ENCODE assay signal across 8 mouse cellular contexts in genomic region chr7:66079364-66080230, GRCm38 (mm10). TPM values are rescaled to one million over a fixed set of nuclear protein-coding genes. Genes with fewer than 3 reads are reported as not detected.
A peak's percentile ranks its signal among the peaks of the same experiment; 100 is the strongest.
DNase-seq lines count a peak whose midpoint lies in the region; ATAC-seq and TF ChIP-seq lines count a peak whose summit lies in the region.

Selenos (plus strand) TSS chr7:66079649.

- peak within 1 kb of the TSS; percentile 67 for H3K9ac ChIP-seq in lung, postnatal 0 days (replicated peaks; ENCODE audit: low read depth)

- H3K4me2 ChIP-seq in lung, postnatal 0 days (replicated peaks; ENCODE audit: low read depth, low read length) = peak within 1 kb of the TSS; percentile 88

- DNase-seq in MEL-GATA-1-ER (ENCODE audit: extremely low read depth, low read depth) = peak; percentile 97
- DNase-seq in cerebellum, adult 8-10 months = peak; percentile 90
- peak; percentile 98 for DNase-seq in hindbrain, embryonic 10.5 days (ENCODE audit: low spot score)
- peak; percentile 97 for DNase-seq in layer of hippocampus, adult 9-11 months
- peak; percentile 98 for DNase-seq in lung, postnatal 0 days (ENCODE audit: low spot score)
- DNase-seq in ovary, postnatal 14 days (ENCODE audit: low spot score) = peak; percentile 90
- peak; percentile 96 for DNase-seq in thymus, postnatal 14 days

- no peak for TF ChIP-seq CTCF in lung, postnatal 0 days (IDR thresholded peaks at IDR 0.05)

- peaks cover 21% of the 10 kb centered on the region for H3K4me1 ChIP-seq in hindbrain, embryonic 10.5 days (replicated peaks)
- peaks cover 7% of the 10 kb centered on the region for H3K4me1 ChIP-seq in lung, postnatal 0 days (ENCODE audit: insufficient read depth, low read depth, low read length)

- H3K36me3 ChIP-seq in hindbrain, embryonic 10.5 days = peaks cover 64% of the 10 kb centered on the region
- H3K36me3 ChIP-seq in lung, postnatal 0 days (ENCODE audit: insufficient read depth, low read length) = peaks cover 26% of the 10 kb centered on the region

- no peaks in the 10 kb centered on the region for H3K9me3 ChIP-seq in hindbrain, embryonic 10.5 days
- no peaks in the 10 kb centered on the region for H3K9me3 ChIP-seq in lung, postnatal 0 days (ENCODE audit: low read length)

- no peaks in the 10 kb centered on the region for H3K27me3 ChIP-seq in hindbrain, embryonic 10.5 days (ENCODE audit: insufficient read depth, poor library complexity, severe bottlenecking)
- H3K27me3 ChIP-seq in lung, postnatal 0 days (replicated peaks; ENCODE audit: insufficient read depth, low read length) = no peaks in the 10 kb centered on the region

- peak within 1 kb of the TSS; percentile 92 for H3K27ac ChIP-seq in hindbrain, embryonic 10.5 days
- peak within 1 kb of the TSS; percentile 82 for H3K27ac ChIP-seq in lung, postnatal 0 days (ENCODE audit: low read length)

- H3K4me3 ChIP-seq in hindbrain, embryonic 10.5 days = peak within 1 kb of the TSS; percentile 95
- H3K4me3 ChIP-seq in lung, postnatal 0 days (ENCODE audit: low read depth, low read length) = peak within 1 kb of the TSS; percentile 68

- peak; percentile 97 for ATAC-seq in frontal cortex, adult (ENCODE audit: low TSS enrichment)
- peak; percentile 100 for ATAC-seq in lung, postnatal 0 days

- WGBS in hindbrain, embryonic 10.5 days = under 1% methylated on average over 65 of the region's 65 CpGs
- under 1% methylated on average over 59 of the region's 65 CpGs for WGBS in lung, postnatal 0 days

- no peak for TF ChIP-seq EP300 in lung, postnatal 0 days (IDR thresholded peaks at IDR 0.05)

RNA-seq across cellular contexts. Expression of gene Selenos, which starts in this region (rescaled TPM):
- polyA plus RNA-seq in hindbrain, embryonic 10.5 days (2016; fragmentation: Nextera tagmentation; extraction: Ambion mirVana) = 90.0 and 94.0 TPM in 2 replicates
- polyA plus RNA-seq in lung, postnatal 0 days (2015; fragmentation: Nextera tagmentation; extraction: Ambion mirVana) = 164 and 167 TPM in 2 replicates

Comparison
In these comparisons a context has a peak if more than half of its experiments do, and no peak if none do; other contexts are left out.
1. Peak in every context shown above with its lines: DNase-seq, ATAC-seq, H3K4me3 ChIP-seq and H3K27ac ChIP-seq.